Mouse (Mus musculus) lung, postnatal 25 days (tissue): ENCODE measurements around the gene Tmem116.

Source experiments
- DNase-seq: peaks from one replicate; pipeline ENCODE4 v3.0.0; 2022; ENCODE audit warnings: low spot score

Gene Tmem116

DNA sequence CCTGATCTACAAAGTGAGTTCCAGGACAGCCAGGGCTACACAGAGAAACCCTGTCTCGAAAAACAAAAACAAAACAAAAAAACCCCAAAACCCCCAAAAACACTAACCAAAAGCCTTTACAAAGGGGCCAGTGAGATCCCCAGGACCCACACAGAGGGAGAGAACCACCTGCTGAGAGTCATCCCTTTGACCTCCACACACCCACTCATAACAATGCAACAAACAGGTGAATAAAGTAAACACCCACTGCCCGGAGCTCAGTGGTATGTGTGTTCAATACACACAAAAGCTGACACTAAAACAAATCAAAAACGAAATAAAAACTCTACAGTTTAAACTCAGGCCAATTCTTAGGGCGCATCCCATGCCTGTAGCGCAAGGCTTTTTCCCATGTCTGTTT, 88.4 kb downstream of the Tmem116 start:
- no peak for DNase-seq

DNA sequence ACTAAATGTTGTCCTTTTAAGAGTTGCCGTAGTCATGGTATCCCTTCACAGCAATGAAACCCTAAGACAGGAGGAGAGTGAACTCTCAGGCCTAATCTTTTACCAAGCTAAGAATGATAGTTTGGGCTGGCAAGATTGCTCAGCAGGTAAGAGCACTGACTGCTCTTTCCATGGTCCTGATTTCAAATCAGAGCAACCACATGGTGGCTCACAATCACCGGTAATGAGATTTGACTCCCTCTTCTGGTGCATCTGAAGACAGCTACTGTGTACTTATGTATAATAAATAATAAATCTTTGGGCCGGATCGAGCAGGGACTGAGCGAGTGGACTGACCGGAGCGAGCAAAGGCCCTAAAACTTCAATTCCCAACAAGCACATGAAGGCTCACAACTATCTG, 89.5 kb downstream of the Tmem116 start:
- DNase-seq: no peak

DNA sequence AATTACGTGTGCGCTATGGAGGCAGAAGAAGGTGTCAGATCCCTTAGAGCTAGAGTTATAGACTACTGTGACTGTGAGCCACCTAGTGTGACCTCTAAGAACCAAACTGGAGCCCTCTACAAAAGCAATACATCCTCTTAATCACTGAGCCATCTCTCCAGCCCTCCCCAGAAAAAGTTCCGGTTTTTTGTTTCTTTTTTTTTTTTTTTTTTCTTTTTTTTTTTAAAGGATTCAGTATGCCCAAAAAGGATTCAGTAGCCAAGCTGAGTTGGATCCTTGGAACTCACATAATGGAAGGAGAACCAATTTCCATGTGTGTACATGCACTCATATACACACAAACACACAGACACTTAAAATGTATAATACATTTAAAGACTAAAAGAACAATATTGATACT, 91.7 kb downstream of the Tmem116 start:
- no peak for DNase-seq

DNA sequence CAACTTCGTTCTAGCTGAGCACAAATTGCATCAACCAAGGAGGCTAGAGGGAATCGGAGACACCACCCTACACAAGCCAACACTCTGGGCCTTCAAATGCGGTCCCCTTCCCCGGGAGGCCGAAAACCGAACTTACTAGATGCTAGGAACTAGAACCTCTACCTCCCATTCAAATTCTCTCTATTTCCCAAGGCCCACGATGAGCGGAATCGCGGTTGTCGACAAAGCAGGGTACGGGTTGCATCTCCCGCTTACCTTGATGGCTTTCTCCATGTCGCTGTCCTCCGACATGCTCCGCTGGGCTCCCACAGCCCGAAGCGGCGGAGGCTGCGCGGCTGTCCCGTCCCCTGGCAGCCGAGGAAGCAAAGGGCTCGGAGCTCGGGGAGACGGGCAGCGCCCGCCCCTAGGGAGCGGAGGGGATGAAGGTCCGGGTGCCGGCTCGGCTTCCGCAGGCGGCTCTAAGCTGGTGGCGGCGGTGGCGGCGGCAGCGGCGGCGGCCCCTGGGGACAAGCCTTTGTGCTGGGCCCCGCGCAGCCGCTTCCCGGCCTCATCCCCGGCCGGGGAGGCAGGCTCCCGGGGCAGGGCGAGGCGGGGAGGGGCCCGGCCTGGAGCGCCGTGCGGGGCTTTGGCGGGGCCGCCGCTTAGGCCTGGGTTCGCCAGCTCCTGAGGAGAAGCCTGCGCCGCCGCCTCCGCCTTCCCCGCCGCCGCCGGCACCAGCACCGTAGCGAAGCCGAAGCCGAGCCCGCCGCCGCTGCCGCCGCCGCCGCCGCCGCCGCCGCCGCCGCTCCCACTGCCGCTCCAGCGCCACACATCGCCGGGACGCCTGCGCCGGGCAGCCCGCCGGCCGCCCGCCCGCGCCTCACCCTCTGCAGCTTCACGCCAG, 93.5 kb downstream of the Tmem116 start, which contains the start of the genes Adam1a and Gm42878:
Gene Adam1a, minus strand, starts transcription at position 573 of the 883 bp plus-strand sequence.
Gene Gm42878, minus strand, starts transcription at position 573 of the 883 bp plus-strand sequence.
- no peak for DNase-seq

DNA sequence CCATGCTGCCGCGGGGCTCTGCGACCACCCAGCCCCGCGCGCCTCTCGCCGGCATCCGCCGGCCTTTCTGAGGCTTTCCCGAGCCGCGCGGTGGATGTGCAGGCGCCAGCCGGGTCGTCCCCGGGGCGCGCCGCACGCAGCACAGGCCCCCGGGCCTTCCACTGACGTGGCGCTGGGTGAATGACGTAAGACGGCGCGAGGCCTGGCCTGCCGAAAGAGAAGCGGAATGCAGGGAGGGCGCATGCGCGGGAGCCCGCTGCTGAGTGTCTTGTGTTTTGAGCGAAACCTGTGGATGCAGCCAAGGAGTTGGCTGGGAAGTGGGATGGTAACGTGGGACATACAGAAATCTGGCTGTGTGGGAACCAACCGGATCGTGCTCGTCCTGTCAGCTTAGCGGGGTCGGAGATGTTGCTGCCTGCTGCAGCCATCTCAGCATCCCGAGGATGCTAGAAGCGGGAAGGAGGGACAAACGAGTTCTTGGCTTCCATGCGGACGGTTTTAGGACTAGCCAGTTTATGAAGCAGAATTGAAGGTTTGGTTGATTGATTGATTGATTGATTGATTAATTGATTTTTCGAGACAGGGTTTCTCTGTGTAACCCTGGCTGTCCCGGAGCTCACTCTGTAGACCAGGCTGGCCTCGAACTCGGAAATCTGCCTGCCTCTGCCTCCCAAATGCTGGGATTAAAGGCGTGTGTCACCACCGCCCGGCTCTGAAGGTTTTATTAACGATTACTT, 94.3 kb downstream of the Tmem116 start, which contains the start of gene Mapkapk5:
Gene Mapkapk5, minus strand, starts transcription at position 113 of the 737 bp plus-strand sequence.
- DNase-seq: peak; percentile 96

DNA sequence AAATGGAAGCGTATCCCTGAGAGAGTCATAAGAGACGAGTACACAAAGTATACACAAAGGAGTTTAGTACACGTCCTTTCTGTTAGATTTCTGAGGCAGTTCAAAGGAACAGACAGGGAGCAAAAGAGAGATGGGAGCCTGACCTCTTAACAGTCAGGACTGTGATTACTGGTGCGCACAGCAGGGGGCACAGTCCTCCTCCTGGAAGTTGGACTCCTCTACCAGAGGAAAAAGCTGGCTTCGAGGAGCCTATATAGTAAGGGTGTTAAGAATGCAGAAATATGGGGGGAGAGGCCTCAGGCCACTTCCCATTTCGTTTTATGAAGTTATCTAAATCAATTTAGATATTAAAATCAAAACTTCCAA, 94.8 kb downstream of the Tmem116 start:
- DNase-seq: peak; percentile 50

DNA sequence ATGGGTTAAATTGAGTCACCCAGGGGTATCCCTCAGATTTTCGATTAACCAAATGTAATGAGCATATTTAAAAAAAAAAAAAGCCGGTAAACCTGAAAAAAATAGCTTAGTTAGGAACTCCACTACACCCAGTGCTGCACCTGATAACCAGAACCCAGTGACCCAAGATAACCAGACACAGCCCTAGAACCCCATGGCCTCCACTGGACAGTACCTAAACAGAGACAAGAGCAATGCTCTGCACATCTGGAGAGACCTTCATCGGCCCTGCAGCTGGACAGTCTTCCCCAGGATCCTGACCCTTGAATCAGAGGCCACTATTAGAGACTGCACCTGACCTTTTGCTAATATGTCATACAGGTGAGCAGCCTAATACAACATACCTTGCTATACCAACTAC, 95.4 kb downstream of the Tmem116 start:
- no peak for DNase-seq

DNA sequence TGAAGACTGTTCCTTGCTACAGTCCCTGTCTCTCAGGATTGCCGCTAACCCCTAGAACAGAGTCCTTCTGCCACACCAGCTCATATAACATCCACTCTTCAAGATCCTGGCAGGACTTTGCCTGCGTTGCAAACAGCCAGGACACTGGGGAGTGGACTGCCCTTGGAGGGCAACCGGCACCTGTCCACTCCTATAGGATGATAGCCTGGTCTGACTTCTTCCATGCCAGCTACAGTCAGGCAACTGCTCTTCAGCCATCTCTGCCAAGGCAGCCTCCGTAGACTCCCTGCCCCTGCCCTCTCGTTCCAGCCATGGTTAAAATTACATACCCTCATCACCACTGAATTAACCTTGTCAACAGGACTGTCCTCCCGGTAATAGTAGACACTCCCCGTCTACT, 97.5 kb downstream of the Tmem116 start:
- no peak for DNase-seq

DNA sequence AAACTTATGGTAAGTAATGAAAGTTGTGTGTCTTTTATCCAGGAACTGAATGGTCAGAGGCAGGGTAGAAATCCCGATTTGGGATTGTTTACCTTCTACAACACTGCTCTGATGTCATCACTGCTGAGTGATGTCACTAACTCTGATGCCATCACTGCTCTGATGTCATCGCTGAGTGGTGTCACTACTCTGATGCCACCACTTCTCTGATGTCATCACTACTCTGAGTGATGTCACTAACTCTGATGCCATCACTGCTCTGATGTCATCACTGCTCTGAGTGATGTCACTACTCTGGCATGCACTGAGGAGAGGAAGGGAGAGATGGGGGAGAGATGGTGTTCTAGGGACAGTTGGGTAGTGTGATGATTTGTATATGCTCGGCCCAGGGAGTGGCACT, 110.7 kb downstream of the Tmem116 start:
- no peak for DNase-seq

DNA sequence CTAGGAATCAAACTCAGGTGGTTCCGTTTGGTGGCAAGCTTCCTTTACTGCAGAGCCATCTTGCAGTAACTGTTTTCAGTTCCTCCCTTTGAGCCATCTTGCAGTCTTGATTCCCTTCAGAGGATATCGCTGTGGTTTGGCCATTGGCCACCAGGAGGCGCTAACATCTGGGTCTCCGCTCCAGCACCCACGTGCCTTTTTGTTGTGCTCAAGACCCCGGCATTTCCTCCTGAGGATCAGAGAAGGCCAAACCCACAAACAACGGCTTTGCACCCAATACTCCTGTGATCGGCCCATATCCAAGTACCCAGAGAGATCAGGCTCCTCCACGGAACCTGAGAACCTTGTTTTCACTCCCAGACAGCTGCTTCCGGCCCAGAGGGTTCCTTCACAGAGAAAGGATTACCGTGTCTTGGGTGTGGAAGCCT, 112.8 kb downstream of the Tmem116 start:
- peak; percentile 90 for DNase-seq

DNA sequence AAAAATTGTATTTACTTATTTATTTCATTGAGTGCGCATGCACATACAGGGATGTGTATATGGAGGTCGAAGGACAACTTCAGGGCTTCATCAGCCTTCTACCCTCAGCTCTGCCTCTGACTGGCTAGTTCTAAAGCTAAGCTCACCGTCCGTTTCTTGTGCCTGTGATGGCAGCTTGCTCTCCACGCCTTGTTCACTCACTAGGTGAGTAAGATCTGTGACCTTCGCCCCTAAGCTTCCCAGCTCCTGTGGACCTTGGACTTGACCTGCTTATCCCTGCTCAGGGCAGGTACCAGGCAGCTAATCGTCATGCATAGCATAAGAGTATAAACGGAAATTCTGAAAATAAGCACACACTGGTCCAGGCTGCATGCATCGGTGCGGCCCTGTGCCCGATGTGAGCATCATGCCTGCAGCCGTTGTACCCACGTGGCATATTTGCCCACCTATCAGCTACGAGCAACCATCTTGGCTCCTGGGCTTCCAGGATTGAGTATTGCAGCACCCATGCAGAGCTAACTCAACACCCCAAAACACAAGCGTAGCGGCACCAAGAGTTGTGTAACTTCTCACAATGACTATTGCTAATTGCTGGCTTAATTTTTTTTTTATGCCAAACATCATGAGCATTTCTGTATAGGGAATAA, 114.5 kb downstream of the Tmem116 start:
- DNase-seq: no peak

DNA sequence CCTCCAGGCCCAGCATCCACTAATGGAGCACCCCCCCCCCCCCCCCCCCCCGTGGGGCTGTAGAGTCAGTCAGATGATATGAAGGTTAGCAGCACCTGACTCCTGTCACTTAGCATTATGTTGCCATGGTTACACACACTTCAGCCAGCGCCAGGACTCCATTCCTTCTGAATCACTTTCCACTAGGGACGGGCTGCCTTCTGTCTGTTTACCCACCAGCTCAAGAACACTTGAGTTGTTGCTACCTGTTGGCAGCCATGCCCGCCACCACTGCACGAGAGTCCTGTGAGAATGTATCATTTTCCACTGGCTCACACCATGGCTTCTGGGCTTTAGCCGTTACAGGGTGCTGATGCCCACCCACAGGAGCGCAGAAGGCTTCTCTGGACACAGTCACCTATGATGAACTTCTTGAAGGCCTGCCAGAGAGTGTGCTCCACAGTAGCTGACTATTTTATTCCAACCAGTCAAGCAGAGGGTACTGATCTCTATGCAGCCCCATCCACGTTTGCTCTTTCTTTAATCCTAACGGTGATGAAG, 118.3 kb downstream of the Tmem116 start:
- peak; percentile 89 for DNase-seq

DNA sequence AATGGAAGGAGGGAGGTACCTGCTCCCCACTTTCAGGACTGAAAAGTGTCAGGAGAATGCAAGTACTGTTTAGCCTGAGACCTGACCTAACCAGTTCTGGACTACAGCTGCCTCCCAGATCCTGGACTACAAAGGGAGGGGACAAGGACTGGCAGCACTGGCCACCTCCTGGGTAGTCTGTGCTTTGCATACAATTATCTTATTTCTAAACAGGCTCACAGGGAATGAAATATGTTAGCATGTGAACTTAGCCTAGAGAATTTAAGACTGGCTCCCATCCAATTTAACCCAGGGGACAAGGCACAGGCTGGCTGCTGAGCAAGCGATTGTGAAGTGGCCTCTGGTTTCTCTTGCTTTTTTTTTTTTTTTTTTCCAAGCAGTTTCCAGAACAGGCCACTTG, 119.1 kb downstream of the Tmem116 start:
- no peak for DNase-seq
